Mouse (Mus musculus): Measurements from ENCODE around the gene Pum2.

Pum2 gene

DNA sequence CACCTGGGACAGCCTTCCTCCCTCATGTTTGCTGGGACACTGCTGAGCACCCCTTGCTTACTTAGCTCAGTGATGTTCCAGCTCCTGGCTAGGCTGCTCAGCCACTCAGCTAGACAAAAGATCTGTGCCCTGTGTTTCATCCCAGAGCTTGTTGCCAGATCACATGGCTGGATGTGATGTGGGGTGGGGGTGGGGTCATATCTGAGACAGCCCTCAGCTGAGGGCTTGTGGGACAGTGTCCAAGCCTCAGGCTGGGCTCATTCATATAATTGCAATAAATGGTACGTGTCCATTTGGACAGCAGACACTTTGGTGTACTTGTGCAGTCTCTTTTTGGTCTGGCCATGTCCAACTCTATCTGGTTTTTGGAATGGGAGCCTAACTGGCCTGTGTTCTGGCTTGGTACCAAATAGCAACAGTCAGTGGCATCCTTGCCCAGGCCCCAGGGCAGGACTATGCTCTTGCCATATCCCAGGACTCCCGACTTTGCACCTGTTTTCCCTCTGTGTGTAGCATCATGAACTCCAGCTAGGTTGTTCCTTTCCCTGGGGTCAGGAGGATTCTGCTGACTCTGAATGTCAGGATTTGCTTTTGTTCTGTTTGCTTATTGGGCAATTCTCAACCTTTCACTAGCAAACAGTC lies 119.6 kb downstream of the Pum2 start:
- DNase-seq (ENCODE audit: low read depth, low spot score) = no peak

DNA sequence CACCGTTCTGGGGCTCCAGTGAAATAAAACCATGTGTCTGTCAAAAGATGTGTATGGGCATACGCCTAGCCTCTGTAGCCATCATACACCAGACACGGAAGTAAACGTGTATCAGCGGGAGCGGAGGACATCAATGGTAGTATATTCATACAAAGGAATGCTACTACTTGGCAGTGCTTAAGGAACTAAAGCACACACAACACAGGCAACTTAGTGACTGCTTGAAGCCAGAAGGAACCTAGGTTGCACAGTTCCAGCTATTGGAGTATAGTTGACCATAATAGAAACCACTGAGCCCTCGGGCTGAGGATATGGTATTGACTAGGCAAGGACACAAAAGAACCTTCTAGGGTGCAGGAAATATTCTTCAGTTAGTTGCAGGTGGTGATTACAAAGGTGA lies 124.0 kb downstream of the Pum2 start:
- no peak for DNase-seq (ENCODE audit: low read depth, low spot score)

DNA sequence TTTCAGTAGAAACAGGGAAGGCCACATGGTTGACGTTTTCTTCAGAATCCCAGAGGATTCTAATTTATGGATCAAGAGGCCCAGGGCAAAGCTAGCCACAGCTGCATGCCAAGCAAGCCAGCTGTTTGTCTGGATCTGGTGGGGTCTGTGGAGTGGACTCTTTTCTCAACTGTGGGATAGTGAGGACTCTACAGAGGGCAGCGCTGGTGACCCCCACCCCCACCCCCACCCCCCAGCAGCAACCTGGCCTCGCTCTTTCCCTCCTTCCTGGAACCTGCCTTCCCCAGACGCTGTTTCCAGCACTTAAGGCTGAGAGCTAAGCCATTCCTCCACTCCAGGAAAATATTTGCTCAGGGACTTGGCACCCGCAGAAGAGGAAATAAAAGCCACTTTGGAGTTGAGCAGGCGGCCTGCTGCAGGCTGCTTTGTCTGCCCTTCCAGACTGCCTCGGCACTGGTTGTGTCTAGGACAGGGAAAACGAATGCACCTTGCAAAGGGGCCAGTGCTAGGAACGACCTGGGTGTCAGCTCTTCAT lies 124.6 kb downstream of the Pum2 start:
- DNase-seq (ENCODE audit: low read depth, low spot score) = no peak

Data from ES-CJ7 (cell line).